In the genomic region with DNA sequence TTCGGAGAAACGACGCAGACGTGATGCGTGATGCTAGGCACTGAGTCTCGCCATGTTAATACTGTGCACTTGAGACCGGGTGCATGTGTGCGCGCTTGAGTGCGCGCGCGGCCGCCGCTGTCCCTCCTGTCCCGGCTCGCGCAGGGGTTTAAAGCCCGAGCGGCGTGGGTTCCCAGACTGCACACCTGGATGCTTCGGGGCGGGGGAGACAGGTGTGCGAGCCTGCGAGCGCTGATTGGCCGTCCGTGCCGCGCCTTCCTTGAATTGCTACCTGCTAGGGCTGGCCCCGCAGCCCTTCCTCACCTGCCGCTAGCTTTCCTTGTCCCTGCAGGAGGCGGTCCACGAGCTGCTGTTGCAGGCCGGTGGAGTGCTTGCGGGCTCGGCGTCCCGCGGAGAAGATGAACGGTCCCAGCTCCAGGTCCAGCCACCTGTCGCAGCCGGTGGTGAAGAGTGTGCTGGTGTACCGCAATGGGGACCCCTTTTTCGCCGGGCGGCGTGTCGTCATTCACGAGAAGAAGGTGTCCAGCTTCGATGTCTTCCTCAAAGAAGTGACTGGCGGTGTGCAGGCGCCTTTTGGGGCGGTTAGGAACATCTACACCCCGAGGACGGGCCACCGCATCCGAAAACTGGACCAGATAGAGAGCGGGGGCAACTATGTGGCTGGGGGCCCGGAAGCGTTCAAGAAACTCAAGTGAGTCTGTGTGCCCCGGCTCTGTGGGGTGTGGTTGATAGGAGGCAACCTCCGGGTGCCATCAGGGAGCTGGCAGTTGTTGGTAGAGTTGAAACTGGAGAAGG, we compare ENCODE assay signal across 8 mouse cellular contexts. TPM values are rescaled to one million over a fixed set of nuclear protein-coding genes. Genes with fewer than 3 reads are reported as not detected.
DNase-seq lines count a peak whose midpoint lies in the region; ATAC-seq and TF ChIP-seq lines count a peak whose summit lies in the region.

TSS of gene Dcdc2a (plus strand) at position 132 of the 795 bp plus-strand sequence.

- H3K4me1 ChIP-seq in heart, embryonic 10.5 days, result peaks cover 17% of the 10 kb centered on the region
- no peaks in the 10 kb centered on the region for H3K4me1 ChIP-seq in embryonic fibroblast, embryonic 13.5 days (ENCODE audit: control insufficient read depth, insufficient read depth, low read length)
- H3K4me1 ChIP-seq in liver, embryonic 13.5 days (replicated peaks), result peaks cover 11% of the 10 kb centered on the region
- no peaks in the 10 kb centered on the region for H3K4me1 ChIP-seq in neural tube, embryonic 11.5 days (ENCODE audit: control insufficient read depth, insufficient read depth, low read length)

- TF ChIP-seq POLR2A in embryonic fibroblast, embryonic 13.5 days (IDR thresholded peaks at IDR 0.05; ENCODE audit: low read depth, low read length), result no peak

- 0 out of 2 replicates have a peak within 1 kb of the TSS, but pooled peaks have one; percentile 42 for H3K27ac ChIP-seq in heart, embryonic 10.5 days
- H3K27ac ChIP-seq in embryonic fibroblast, embryonic 13.5 days (ENCODE audit: insufficient read depth, low read length), result no peak within 1 kb of the TSS
- no peak within 1 kb of the TSS; the same call in 1 of the 2 replicates for H3K27ac ChIP-seq in liver, embryonic 13.5 days
- H3K27ac ChIP-seq in neural tube, embryonic 11.5 days (ENCODE audit: low read depth, low read length), result no peak within 1 kb of the TSS

- no peak for ATAC-seq in liver, embryonic 13.5 days (ENCODE audit: low read depth)
- ATAC-seq in neural tube, embryonic 11.5 days (ENCODE audit: insufficient read depth, low FRiP score, low TSS enrichment), result peak; percentile 63; the same call in 1 of the 2 replicates

- peak within 1 kb of the TSS; percentile 69 for H3K4me3 ChIP-seq in heart, embryonic 10.5 days
- H3K4me3 ChIP-seq in embryonic fibroblast, embryonic 13.5 days (ENCODE audit: insufficient read depth, low read length), result peak within 1 kb of the TSS; percentile 25
- peak within 1 kb of the TSS; percentile 49 for H3K4me3 ChIP-seq in liver, embryonic 13.5 days (replicated peaks)
- peak within 1 kb of the TSS; percentile 48 for H3K4me3 ChIP-seq in neural tube, embryonic 11.5 days (ENCODE audit: low read depth, low read length)

- no peak for DNase-seq in heart, embryonic 10.5 days (ENCODE audit: low spot score)
- no peak for DNase-seq in heart, adult 9 months (ENCODE audit: low spot score in 2 of 2)
- DNase-seq in WW6 (ENCODE audit: low read depth, low spot score), result peak; percentile 26
- peak; percentile 65 for DNase-seq in kidney, adult 18-20 months
- DNase-seq in liver, embryonic 13.5 days, result no peak
- peak; percentile 52 for DNase-seq in neural tube, embryonic 11.5 days (ENCODE audit: low spot score)
- no peak for DNase-seq in c-Kit-positive CD71-positive TER-119-positive erythroid progenitor cells, embryonic 14.5 days (ENCODE audit: low spot score)

- H3K9ac ChIP-seq in liver, embryonic 13.5 days, result no peak within 1 kb of the TSS
- H3K9ac ChIP-seq in neural tube, embryonic 11.5 days (ENCODE audit: low read length), result peak within 1 kb of the TSS; percentile 41

- H3K4me2 ChIP-seq in liver, embryonic 13.5 days, result peak within 1 kb of the TSS; percentile 63
- peak within 1 kb of the TSS; percentile 85 for H3K4me2 ChIP-seq in neural tube, embryonic 11.5 days (ENCODE audit: low read depth)

- H3K27me3 ChIP-seq in heart, embryonic 10.5 days (ENCODE audit: insufficient read depth, poor library complexity, severe bottlenecking), result peaks cover 54% of the 10 kb centered on the region
- peaks cover 49% of the 10 kb centered on the region for H3K27me3 ChIP-seq in liver, embryonic 13.5 days
- peaks cover 23% of the 10 kb centered on the region for H3K27me3 ChIP-seq in neural tube, embryonic 11.5 days (ENCODE audit: control insufficient read depth, insufficient read depth, low read length)

- TF ChIP-seq CTCF in embryonic fibroblast, embryonic 13.5 days (IDR thresholded peaks at IDR 0.05; ENCODE audit: borderline replicate concordance, insufficient read depth, low read length), result no peak

- H3K36me3 ChIP-seq in heart, embryonic 10.5 days, result no peaks in the 10 kb centered on the region
- H3K36me3 ChIP-seq in liver, embryonic 13.5 days, result no peaks in the 10 kb centered on the region
- H3K36me3 ChIP-seq in neural tube, embryonic 11.5 days (ENCODE audit: control insufficient read depth, insufficient read depth, low read length), result no peaks in the 10 kb centered on the region

- peaks cover 6% of the 10 kb centered on the region for H3K9me3 ChIP-seq in heart, embryonic 10.5 days
- H3K9me3 ChIP-seq in liver, embryonic 13.5 days (replicated peaks), result no peaks in the 10 kb centered on the region
- H3K9me3 ChIP-seq in neural tube, embryonic 11.5 days (ENCODE audit: control insufficient read depth, low read length), result no peaks in the 10 kb centered on the region

- 5% methylated on average over 63 of the region's 63 CpGs for WGBS in heart, embryonic 10.5 days
- 6% methylated on average over 63 of the region's 63 CpGs for whole genome bisulfite sequencing in liver, embryonic 13.5 days (ENCODE audit: insufficient replicate concordance)
- 5% methylated on average over 63 of the region's 63 CpGs for WGBS in neural tube, embryonic 11.5 days

RNA-seq across cellular contexts. Expression of gene Dcdc2a, which starts in this region (rescaled TPM):
- 0.75 and 0.83 TPM in 2 replicates for polyA plus RNA-seq in heart, embryonic 10.5 days (2016; fragmentation: Nextera tagmentation; extraction: Ambion mirVana)
- not detected in 2 replicates for polyA plus RNA-seq in embryonic fibroblast, embryonic 13.5 days (2011; ENCODE audit: insufficient read length, low read depth, missing spikeins)
- 0.17 and 0.22 TPM in 2 replicates for polyA plus RNA-seq in liver, embryonic 13.5 days (2015; fragmentation: Nextera tagmentation; extraction: Ambion mirVana)
- 3.4 and 4.4 TPM in 2 replicates for polyA plus RNA-seq in neural tube, embryonic 11.5 days (2014; fragmentation: Nextera tagmentation; extraction: Ambion mirVana)

Comparison
In these comparisons a context has a peak if more than half of its experiments do, and no peak if none do; other contexts are left out.
1. DNase-seq: peak in WW6 (single experiment), kidney, adult 18-20 months (single experiment) and neural tube, embryonic 11.5 days (single experiment); none in heart, embryonic 10.5 days (single experiment), heart, adult 9 months (0 of 2), liver, embryonic 13.5 days (single experiment) and c-Kit-positive CD71-positive TER-119-positive erythroid progenitor cells, embryonic 14.5 days (single experiment).
2. Peak in every context shown above with its lines, with median percentiles within 50 percentile points of each other: H3K4me3 ChIP-seq.